Mouse (Mus musculus): ENCODE results near the gene Fam131c.
A peak's percentile ranks its signal among the peaks of the same experiment; 100 is the strongest.

The Fam131c gene

GRCm38 (mm10) chr4:141353868-141354267 lies 14.2 kb upstream of the Fam131c start:
- no peak for DNase-seq (ENCODE audit: extremely low read depth, low read depth, low spot score)

DNA sequence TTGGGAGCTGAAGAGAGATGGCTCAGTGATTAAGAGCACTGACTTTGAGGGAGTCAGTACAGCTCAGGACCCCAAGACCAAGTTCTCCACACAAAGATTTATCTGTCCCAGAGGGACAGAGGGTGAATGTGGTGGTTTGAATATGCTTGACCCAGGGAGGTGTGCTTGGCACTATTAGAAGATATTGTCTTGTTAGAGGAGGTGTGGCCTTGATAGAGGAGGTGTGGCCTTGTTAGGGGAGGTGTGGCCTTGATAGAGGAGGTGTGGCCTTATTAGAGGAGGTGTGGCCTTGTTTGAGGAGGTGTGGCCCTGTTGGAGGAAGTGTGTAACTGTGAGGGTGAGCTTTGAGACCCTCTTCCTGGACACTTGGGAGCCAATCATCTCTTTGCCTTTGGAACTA lies 10.2 kb upstream of the Fam131c start:
- no peak for DNase-seq (ENCODE audit: extremely low read depth, low read depth, low spot score)

GRCm38 (mm10) chr4:141359222-141359621 lies 8.8 kb upstream of the Fam131c start:
- no peak for DNase-seq (ENCODE audit: extremely low read depth, low read depth, low spot score)

- DNase-seq (ENCODE audit: extremely low read depth, low read depth, low spot score), result no peak
Observed at GRCm38 (mm10) chr4:141360846-141361245, 7.2 kb upstream of the Fam131c start.

DNA sequence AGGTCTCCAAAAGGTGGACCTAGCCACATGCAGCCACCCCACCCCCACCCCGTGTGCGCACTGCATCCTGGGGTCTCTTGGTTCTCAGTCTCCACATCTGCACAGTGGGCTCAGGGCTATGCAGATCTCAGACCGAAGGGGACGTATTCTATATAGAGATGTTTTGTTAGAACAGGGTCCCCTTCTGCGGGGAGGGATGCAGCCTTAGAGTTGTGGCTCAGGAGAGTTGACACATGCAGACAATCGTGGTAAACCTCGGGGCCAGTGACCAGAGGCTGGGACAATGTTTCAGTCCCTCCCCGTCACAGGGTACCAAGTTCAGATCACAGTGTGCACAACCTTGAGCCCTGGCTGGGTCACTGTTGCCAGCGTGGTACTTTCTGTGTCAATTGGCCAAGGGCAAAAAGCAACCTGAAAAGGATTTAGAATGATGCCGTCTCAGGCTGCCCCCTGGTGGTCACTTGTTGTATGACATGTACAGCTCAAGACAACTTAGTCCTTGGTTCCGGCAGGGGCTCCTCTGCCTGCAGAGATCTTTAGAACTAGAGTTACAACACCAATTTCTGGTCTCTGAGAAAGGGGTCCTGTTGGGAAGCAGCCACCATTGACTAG lies 5.0 kb upstream of the Fam131c start:
- DNase-seq (ENCODE audit: extremely low read depth, low read depth, low spot score), result no peak

DNA sequence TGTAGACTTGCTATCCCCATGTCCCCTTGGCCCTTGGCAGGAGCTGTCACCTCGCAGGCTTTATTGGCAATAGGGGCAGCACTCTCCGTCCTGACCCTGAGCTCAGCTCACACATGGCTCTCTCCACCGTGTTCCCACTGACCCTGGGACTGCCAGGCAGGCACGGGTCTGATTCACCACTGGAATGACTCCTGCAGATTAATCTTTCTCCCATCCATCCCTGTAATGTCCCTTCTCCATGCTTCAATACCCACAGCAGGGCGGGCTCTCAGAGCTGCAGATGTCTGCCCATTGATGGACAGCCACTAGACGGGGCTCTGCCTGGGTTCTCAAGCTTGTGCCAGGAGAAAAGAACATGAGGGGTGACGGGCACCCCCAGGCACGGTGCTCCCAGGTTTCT lies 2.9 kb upstream of the Fam131c start:
- no peak for DNase-seq (ENCODE audit: extremely low read depth, low read depth, low spot score)

DNA sequence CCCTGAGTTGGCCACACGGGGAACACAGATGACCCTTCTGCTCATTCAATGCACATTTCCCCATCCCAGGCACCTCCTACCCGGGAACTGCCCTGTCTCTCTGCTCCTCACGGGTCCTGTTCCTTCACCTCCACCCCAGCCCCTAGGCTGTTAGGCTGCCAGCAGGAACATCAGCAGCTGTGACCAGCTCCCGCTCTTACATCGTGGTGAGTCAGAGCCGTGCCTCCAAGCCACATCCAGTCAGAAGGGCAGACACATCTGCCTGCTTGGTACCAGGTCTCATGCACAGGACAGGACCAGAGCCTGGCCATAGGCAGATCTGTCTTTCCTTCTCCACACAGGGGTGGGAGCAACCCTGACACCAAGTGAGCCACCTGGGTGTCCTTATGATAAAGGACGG lies 2.1 kb upstream of the Fam131c start:
- DNase-seq (ENCODE audit: extremely low read depth, low read depth, low spot score), result no peak

DNA sequence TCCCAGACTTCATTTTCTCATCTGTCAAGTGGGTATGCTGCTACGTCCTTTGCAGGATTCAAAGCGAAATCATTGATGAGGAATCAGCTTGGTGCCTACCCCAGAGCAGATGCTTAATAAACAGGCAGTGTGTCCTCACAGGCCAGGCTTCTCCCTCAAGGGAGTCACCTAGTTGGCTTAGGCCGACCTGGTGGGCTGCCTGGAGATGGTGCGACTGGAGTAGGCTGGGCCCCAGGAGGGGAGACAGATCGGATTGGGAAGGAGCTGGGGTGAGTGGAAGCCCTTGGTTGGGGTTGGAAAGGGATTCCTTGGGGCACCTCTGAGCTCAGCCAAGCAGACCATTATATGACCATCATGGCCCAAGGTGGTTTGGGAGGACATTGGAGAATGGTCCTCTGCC lies 4.4 kb downstream of the Fam131c start:
- DNase-seq (ENCODE audit: extremely low read depth, low read depth, low spot score), result no peak

GRCm38 (mm10) chr4:141379674-141380073 lies 11.7 kb downstream of the Fam131c start:
- DNase-seq (ENCODE audit: extremely low read depth, low read depth, low spot score), result no peak

- no peak for DNase-seq (ENCODE audit: extremely low read depth, low read depth, low spot score)
Observed at GRCm38 (mm10) chr4:141382406-141382805, 14.4 kb downstream of the Fam131c start.

DNA sequence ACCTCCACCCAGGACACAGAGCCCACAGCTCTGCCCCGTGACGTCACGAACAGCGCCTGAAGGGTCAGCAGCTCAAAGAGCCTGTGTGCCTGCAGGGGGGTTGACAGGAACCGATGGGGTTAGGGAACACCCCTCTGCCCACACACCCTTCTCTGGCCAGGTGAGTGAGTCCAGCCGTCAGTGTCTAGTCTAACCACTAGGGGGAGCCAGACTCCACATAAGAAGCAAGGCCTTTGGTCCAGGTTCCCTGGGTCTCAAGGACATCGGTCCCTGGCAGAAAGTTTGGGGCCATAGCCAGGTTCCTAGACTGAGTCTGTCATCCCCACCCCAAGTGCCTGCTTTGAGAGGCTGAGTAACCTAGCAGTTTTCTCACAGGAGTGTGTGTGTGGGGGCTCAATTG lies 17.3 kb downstream of the Fam131c start:
- DNase-seq (ENCODE audit: extremely low read depth, low read depth, low spot score), result no peak

DNA sequence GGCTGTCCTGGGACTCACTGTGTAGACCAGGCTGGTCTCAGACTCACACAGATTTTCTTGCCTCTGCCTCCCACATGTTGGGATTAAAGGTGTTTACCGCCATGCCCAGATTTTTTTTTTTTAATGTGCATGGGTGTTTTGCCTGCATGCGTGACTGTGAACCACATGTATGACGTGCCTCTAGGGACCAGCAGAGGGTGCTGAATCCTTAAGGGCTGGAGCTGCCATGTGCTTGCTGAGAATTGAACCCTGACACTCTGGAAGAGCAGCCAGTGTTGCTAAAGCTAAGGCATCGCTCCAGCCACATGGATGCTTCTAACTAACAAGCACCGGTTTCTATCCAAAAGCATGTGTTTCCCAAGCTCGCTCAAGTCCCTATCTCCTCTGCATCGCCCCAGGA lies 18.1 kb downstream of the Fam131c start:
- no peak for DNase-seq (ENCODE audit: extremely low read depth, low read depth, low spot score)

DNA sequence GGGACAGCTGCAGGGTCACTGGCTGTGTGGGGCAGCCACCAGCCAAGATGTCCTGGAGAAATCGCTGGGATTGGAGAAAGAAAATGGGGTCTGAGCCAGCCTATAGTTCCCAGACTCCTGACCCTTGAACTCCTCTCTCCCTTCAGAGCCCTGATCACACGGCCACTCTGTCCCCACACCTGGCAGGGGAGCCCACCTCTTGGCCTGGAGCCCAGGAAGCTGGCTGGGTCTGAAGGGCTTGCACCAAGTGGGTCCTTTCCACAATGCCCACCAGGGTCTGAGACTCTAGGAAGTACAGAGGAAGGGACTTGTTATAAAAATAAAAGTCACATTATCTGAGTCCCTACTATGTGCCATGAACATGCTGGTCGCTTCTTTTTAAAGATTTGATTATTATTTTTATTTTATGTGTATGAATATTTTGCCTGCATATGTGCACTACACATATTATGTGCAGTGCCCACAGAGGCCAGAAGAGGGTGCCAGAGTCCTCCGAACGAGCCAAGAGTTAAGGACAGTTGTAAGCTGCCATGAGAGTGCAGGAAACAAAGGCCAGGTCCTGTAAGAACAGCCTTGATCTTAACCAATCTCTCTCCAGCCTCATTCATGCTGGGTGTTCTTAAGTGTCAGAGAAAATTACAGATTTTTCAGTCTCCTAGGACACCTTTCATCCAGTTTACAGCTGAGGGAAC lies 19.2 kb downstream of the Fam131c start:
- DNase-seq (ENCODE audit: extremely low read depth, low read depth, low spot score), result peak; percentile 14

GRCm38 (mm10) chr4:141387933-141388332 lies 19.9 kb downstream of the Fam131c start:
- no peak for DNase-seq (ENCODE audit: extremely low read depth, low read depth, low spot score)

DNA sequence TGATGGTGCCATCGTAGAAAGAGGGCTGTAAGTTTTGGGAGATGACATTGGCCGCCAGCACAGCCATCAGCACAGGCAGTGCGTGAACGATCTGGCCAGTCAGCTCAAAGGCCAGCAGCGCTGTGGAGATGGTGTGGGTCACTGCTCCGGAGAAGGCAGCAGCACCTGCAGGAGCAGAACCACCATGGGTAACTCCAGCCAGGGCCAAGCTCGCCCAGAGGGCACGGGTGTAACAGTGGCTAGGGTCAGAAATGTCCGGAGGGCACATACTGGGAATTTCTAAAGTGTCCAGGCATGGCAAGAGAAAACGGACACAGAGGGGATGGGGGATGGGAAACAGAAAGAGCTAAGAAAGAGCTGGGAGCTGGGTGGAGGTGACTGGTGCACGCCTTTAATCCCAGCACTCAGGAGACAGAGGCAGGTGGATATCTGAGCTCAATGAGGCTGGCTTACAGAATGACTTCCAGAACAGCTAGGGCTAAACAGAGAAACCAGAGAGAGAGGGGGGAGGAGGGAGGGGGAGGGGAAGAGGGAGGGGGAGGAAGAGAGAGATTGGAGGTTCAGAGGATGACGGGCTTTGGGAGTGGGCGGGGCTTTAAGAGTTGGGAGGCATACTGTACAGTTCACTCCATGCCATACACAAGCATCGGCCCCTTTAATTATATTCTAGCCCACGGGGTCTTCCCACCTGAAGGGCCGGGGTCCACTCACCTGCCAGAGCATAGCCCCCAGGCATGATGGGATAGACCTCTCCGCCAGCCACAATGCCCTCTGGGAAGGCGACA lies 21.5 kb downstream of the Fam131c start:
- DNase-seq (ENCODE audit: extremely low read depth, low read depth, low spot score), result no peak

DNA sequence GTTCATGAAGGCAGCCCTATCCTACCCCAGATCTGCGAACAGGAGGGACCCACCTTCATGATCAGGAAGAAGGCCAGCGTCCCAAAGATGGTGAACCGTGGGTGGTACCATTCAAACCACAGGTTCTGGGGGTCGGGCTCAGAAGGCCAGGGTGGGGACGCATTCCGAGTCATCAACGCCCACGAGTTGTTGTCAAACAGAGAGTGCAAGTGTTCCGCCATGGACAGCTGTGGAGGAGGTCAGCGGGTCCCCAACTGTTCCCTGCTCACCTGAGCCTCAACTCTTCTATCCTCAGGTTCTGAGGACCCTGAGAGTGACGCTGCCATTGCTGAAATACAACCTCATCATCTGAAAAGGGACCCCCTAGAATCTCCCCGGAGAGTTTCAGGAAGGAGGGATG lies 23.3 kb downstream of the Fam131c start:
- DNase-seq (ENCODE audit: extremely low read depth, low read depth, low spot score), result no peak

DNA sequence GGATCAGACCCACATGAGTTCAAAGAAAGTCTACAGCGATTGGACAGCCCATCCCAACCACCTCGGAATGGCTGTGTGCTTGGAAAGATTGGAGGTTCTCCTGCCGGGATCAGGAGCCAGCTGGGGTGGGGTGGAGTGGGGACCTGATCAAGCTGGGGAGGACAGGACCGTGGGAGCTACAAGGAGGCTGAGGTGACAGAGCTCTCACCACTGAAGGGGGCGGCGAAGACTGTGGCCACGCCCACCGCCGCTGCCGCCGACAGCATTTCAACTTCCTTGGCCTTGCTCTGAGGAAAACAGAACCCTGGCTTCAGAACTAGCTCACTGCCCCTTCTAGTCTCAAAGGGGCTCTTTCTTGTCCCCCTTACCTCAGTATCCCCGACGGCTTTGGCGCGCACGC lies 26.7 kb downstream of the Fam131c start:
- DNase-seq (ENCODE audit: extremely low read depth, low read depth, low spot score), result no peak

DNA sequence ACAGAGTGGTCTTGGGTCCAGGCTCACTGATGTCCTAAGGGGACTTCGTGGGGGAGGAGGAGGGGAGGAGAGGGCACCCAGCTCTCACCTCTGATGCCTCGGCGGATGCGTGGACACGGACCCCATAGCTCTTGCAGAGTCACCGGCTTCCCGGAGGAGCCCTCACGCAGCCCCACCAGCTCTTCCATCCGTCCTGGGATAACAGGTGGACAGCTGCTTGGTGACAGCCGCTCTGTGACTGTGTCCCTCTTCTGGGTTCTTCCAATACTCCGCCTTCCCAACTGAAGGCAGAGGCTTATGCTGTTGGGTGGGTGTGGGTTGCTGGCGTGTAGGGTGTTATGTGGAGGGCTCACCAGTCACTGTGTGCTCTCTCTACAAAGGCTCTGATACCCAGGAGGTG lies 29.8 kb downstream of the Fam131c start:
- DNase-seq (ENCODE audit: extremely low read depth, low read depth, low spot score), result no peak

GRCm38 (mm10) chr4:141398545-141398944 lies 30.5 kb downstream of the Fam131c start, which contains the start of gene Clcnka:
Gene Clcnka (minus strand): TSS chr4:141398724.
- no peak for DNase-seq (ENCODE audit: extremely low read depth, low read depth, low spot score)

GRCm38 (mm10) chr4:141400171-141400570 lies 32.2 kb downstream of the Fam131c start:
- DNase-seq (ENCODE audit: extremely low read depth, low read depth, low spot score), result no peak

- no peak for DNase-seq (ENCODE audit: extremely low read depth, low read depth, low spot score)
Observed at GRCm38 (mm10) chr4:141404518-141405313, 36.7 kb downstream of the Fam131c start.

All from fat pad, adult 2 months (tissue).